Mouse (Mus musculus) kidney, adult 2 months (tissue): ENCODE measurements around the gene Suclg1.

Source experiments
- CTCF ChIP-seq: fragments of 200-500 bp; conservative IDR thresholded peaks from 2 replicates; pipeline ENCODE4 v1.5.1; 2011; ENCODE audit warnings: low read depth, mild to moderate bottlenecking, control low read depth, low read length, moderate library complexity, mixed read lengths; ENCODE audit not compliant: insufficient read depth, insufficient read length
- POLR2A ChIP-seq: fragments of 200-500 bp; IDR thresholded peaks from one replicate; pipeline ENCODE4 v1.6.1; 2011; ENCODE audit warnings: low read depth, low read length, control low read depth

- TF ChIP-seq CTCF (no peak), POLR2A (no peak)
Observed at GRCm38 (mm10) chr6:73306837-73307236, 58.7 kb downstream of the Suclg1 start.
